In genomic region chr9:97490591-97491176, GRCm38 (mm10) we compare ENCODE assay signal across 8 mouse cellular contexts.
DNase-seq lines count a peak whose midpoint lies in the region; ATAC-seq lines count a peak whose summit lies in the region.
"Had no signal": no experiment of that assay in that cellular context is flagged by ENCODE, and none has a peak within 500 bp of the region (broad histone marks: within the 10 kb centered on the region; RNA-seq: fewer than 3 reads in every experiment).

No protein-coding gene starts in this region.

- peak; percentile 7 for DNase-seq in kidney, adult 9 months
- DNase-seq in NIH3T3 (ENCODE audit: low read depth): peak; percentile 13
- peak; percentile 84 for DNase-seq in adrenal gland, adult 2 months
- no peak for DNase-seq in embryo, embryonic 10 days (ENCODE audit: low spot score)
- DNase-seq in layer of hippocampus, postnatal 25 days (ENCODE audit: extremely low spot score in 1 of 2, low spot score in 1 of 2): no peak
- DNase-seq: thymus, postnatal 25 days had no signal

- no peak for ATAC-seq in kidney, embryonic 16.5 days (ENCODE audit: low FRiP score, low TSS enrichment)
- peak; percentile 82 for ATAC-seq in liver, embryonic 16.5 days (ENCODE audit: low read depth)

- WGBS in kidney, embryonic 16.5 days: 56% methylated on average over 2 of the region's 2 CpGs
- WGBS in liver, embryonic 16.5 days (ENCODE audit: insufficient replicate concordance): 61% methylated on average over 2 of the region's 2 CpGs

- no peak overlapping the region for H3K4me3 ChIP-seq in kidney, embryonic 16.5 days (ENCODE audit: low read length)
- H3K4me3 ChIP-seq in liver, embryonic 16.5 days (ENCODE audit: low read depth, low read length): no peak overlapping the region

- H3K9ac ChIP-seq in kidney, embryonic 16.5 days (replicated peaks; ENCODE audit: low read length): no peak overlapping the region
- H3K9ac ChIP-seq in liver, embryonic 16.5 days (ENCODE audit: low read depth, low read length): no peak overlapping the region

- no peaks in the 10 kb centered on the region for H3K27me3 ChIP-seq in kidney, embryonic 16.5 days (ENCODE audit: insufficient read depth, low read length)
- no peaks in the 10 kb centered on the region; the same call in 1 of the 2 replicates for H3K27me3 ChIP-seq in liver, embryonic 16.5 days (ENCODE audit: control insufficient read depth, insufficient read depth, low read depth, low read length)

- H3K36me3 ChIP-seq in kidney, embryonic 16.5 days (ENCODE audit: insufficient read depth, low read length): no peaks in the 10 kb centered on the region
- H3K36me3 ChIP-seq in liver, embryonic 16.5 days (ENCODE audit: control insufficient read depth, insufficient read depth): no peaks in the 10 kb centered on the region

- no peaks in the 10 kb centered on the region for H3K9me3 ChIP-seq in kidney, embryonic 16.5 days (ENCODE audit: low read length)
- no peaks in the 10 kb centered on the region for H3K9me3 ChIP-seq in liver, embryonic 16.5 days (replicated peaks; ENCODE audit: control insufficient read depth, low read length)

- no peaks in the 10 kb centered on the region for H3K4me1 ChIP-seq in kidney, embryonic 16.5 days (ENCODE audit: insufficient read depth, low read length)
- H3K4me1 ChIP-seq in liver, embryonic 16.5 days (ENCODE audit: control insufficient read depth, low read depth, low read length): no peaks in the 10 kb centered on the region

- H3K27ac ChIP-seq in kidney, embryonic 16.5 days (ENCODE audit: low read length): no peak overlapping the region
- H3K27ac ChIP-seq in liver, embryonic 16.5 days (ENCODE audit: low read length): no peak overlapping the region

- H3K4me2 ChIP-seq in kidney, embryonic 16.5 days (replicated peaks; ENCODE audit: low read depth, low read length): no peak overlapping the region
- no peak overlapping the region for H3K4me2 ChIP-seq in liver, embryonic 16.5 days (ENCODE audit: low read depth, low read length)

Comparison
In these comparisons a context has a peak if more than half of its experiments do, and no peak if none do; other contexts are left out.
1. DNase-seq: peak in kidney, adult 9 months (single experiment), NIH3T3 (single experiment) and adrenal gland, adult 2 months (single experiment); none in embryo, embryonic 10 days (single experiment) and layer of hippocampus, postnatal 25 days (0 of 2).